Mouse (Mus musculus): ENCODE results near the gene Hsdl2. TPM values are rescaled to one million over a fixed set of nuclear protein-coding genes. Genes with fewer than 3 reads are reported as not detected.

The Hsdl2 gene
- polyA plus RNA-seq, 1 experiment = 22.2 TPM

- H3K4me3 ChIP-seq (ENCODE audit: control insufficient read depth, insufficient read depth, low read length) = no peak overlapping the region
- no peaks in the 10 kb centered on the region for H3K27me3 ChIP-seq (ENCODE audit: control insufficient read depth, insufficient read depth, low read length)
- peaks cover 13% of the 10 kb centered on the region; the same call in 1 of the 2 replicates for H3K4me1 ChIP-seq (replicated peaks; ENCODE audit: control insufficient read depth, insufficient read depth, low read length)
- H3K27ac ChIP-seq (ENCODE audit: control insufficient read depth, insufficient read depth, low read length) = no peak overlapping the region
- WGBS = 100% methylated on average over 1 of the region's 1 CpGs
- no peak for DNase-seq
- TF ChIP-seq CTCF (IDR thresholded peaks at IDR 0.05; ENCODE audit: borderline replicate concordance, control insufficient read depth, extremely low read depth, insufficient read depth, low read length, poor library complexity) (no peak), POLR2A (IDR thresholded peaks at IDR 0.05; ENCODE audit: control insufficient read depth, extremely low read depth, insufficient read depth, low read length, poor library complexity) (no peak)
- no peaks in the 10 kb centered on the region for H3K36me3 ChIP-seq (ENCODE audit: control insufficient read depth, insufficient read depth, low read length)
Observed at GRCm38 (mm10) chr4:59587872-59588226, 6.5 kb downstream of the Hsdl2 start.

- H3K27me3 ChIP-seq (ENCODE audit: control insufficient read depth, insufficient read depth, low read length) = no peaks in the 10 kb centered on the region
- no peaks in the 10 kb centered on the region for H3K4me1 ChIP-seq (replicated peaks; ENCODE audit: control insufficient read depth, insufficient read depth, low read length)
- H3K36me3 ChIP-seq (ENCODE audit: control insufficient read depth, insufficient read depth, low read length) = peaks cover 30% of the 10 kb centered on the region
- no peak overlapping the region for H3K27ac ChIP-seq (ENCODE audit: control insufficient read depth, insufficient read depth, low read length)
- no peak for TF ChIP-seq POLR2A (IDR thresholded peaks at IDR 0.05; ENCODE audit: control insufficient read depth, extremely low read depth, insufficient read depth, low read length, poor library complexity)
- TF ChIP-seq CTCF (IDR thresholded peaks at IDR 0.05; ENCODE audit: borderline replicate concordance, control insufficient read depth, extremely low read depth, insufficient read depth, low read length, poor library complexity) = no peak
- H3K4me3 ChIP-seq (ENCODE audit: control insufficient read depth, insufficient read depth, low read length) = no peak overlapping the region
- WGBS = 82% methylated on average over 2 of the region's 2 CpGs
- DNase-seq = no peak
Observed at GRCm38 (mm10) chr4:59594614-59595013, 13.3 kb downstream of the Hsdl2 start.

- DNase-seq = no peak
- TF ChIP-seq POLR2A (IDR thresholded peaks at IDR 0.05; ENCODE audit: control insufficient read depth, extremely low read depth, insufficient read depth, low read length, poor library complexity) (no peak), CTCF (IDR thresholded peaks at IDR 0.05; ENCODE audit: borderline replicate concordance, control insufficient read depth, extremely low read depth, insufficient read depth, low read length, poor library complexity) (no peak)
- H3K36me3 ChIP-seq (ENCODE audit: control insufficient read depth, insufficient read depth, low read length) = peaks cover 36% of the 10 kb centered on the region
- no peak overlapping the region for H3K4me3 ChIP-seq (ENCODE audit: control insufficient read depth, insufficient read depth, low read length)
- no peaks in the 10 kb centered on the region for H3K27me3 ChIP-seq (ENCODE audit: control insufficient read depth, insufficient read depth, low read length)
- no peaks in the 10 kb centered on the region for H3K4me1 ChIP-seq (replicated peaks; ENCODE audit: control insufficient read depth, insufficient read depth, low read length)
- no peak overlapping the region for H3K27ac ChIP-seq (ENCODE audit: control insufficient read depth, insufficient read depth, low read length)
- 88% methylated on average over 2 of the region's 2 CpGs for WGBS
Observed at GRCm38 (mm10) chr4:59596556-59596955, 15.2 kb downstream of the Hsdl2 start.

- TF ChIP-seq POLR2A (IDR thresholded peaks at IDR 0.05; ENCODE audit: control insufficient read depth, extremely low read depth, insufficient read depth, low read length, poor library complexity) = no peak
- no peak for TF ChIP-seq CTCF (IDR thresholded peaks at IDR 0.05; ENCODE audit: borderline replicate concordance, control insufficient read depth, extremely low read depth, insufficient read depth, low read length, poor library complexity)
- Histone ChIP-seq H3K27me3 (ENCODE audit: control insufficient read depth, insufficient read depth, low read length) (no peaks in the 10 kb centered on the region), H3K4me1 (replicated peaks; ENCODE audit: control insufficient read depth, insufficient read depth, low read length) (no peaks in the 10 kb centered on the region), H3K4me3 (ENCODE audit: control insufficient read depth, insufficient read depth, low read length) (no peak overlapping the region), H3K27ac (ENCODE audit: control insufficient read depth, insufficient read depth, low read length) (no peak overlapping the region), H3K36me3 (ENCODE audit: control insufficient read depth, insufficient read depth, low read length) (peaks cover 27% of the 10 kb centered on the region)
- WGBS = 97% methylated on average over 4 of the region's 4 CpGs
- no peak for DNase-seq
Observed at GRCm38 (mm10) chr4:59602704-59603103, 21.3 kb downstream of the Hsdl2 start.

- H3K27me3 ChIP-seq (ENCODE audit: control insufficient read depth, insufficient read depth, low read length) = no peaks in the 10 kb centered on the region
- 87% methylated on average over 3 of the region's 3 CpGs for WGBS
Observed at GRCm38 (mm10) chr4:59604892-59605291, 23.5 kb downstream of the Hsdl2 start.

GRCm38 (mm10) chr4:59605501-59605900 lies 24.1 kb downstream of the Hsdl2 start:
- TF ChIP-seq POLR2A (IDR thresholded peaks at IDR 0.05; ENCODE audit: control insufficient read depth, extremely low read depth, insufficient read depth, low read length, poor library complexity) (no peak), CTCF (IDR thresholded peaks at IDR 0.05; ENCODE audit: borderline replicate concordance, control insufficient read depth, extremely low read depth, insufficient read depth, low read length, poor library complexity) (no peak)
- H3K4me1 ChIP-seq (replicated peaks; ENCODE audit: control insufficient read depth, insufficient read depth, low read length) = no peaks in the 10 kb centered on the region
- H3K27ac ChIP-seq (ENCODE audit: control insufficient read depth, insufficient read depth, low read length) = no peak overlapping the region
- 100% methylated on average over 3 of the region's 3 CpGs for WGBS
- peaks cover 15% of the 10 kb centered on the region for H3K36me3 ChIP-seq (ENCODE audit: control insufficient read depth, insufficient read depth, low read length)
- no peak for DNase-seq
- H3K4me3 ChIP-seq (ENCODE audit: control insufficient read depth, insufficient read depth, low read length) = no peak overlapping the region
- H3K27me3 ChIP-seq (ENCODE audit: control insufficient read depth, insufficient read depth, low read length) = no peaks in the 10 kb centered on the region

More at GRCm38 (mm10) chr4:59604892-59605291, 23.5 kb downstream of the Hsdl2 start:
- H3K4me3 ChIP-seq (ENCODE audit: control insufficient read depth, insufficient read depth, low read length) = no peak overlapping the region
- no peaks in the 10 kb centered on the region for H3K4me1 ChIP-seq (replicated peaks; ENCODE audit: control insufficient read depth, insufficient read depth, low read length)
- TF ChIP-seq CTCF (IDR thresholded peaks at IDR 0.05; ENCODE audit: borderline replicate concordance, control insufficient read depth, extremely low read depth, insufficient read depth, low read length, poor library complexity) (no peak), POLR2A (IDR thresholded peaks at IDR 0.05; ENCODE audit: control insufficient read depth, extremely low read depth, insufficient read depth, low read length, poor library complexity) (no peak)
- H3K27ac ChIP-seq (ENCODE audit: control insufficient read depth, insufficient read depth, low read length) = no peak overlapping the region
- peaks cover 15% of the 10 kb centered on the region for H3K36me3 ChIP-seq (ENCODE audit: control insufficient read depth, insufficient read depth, low read length)
- no peak for DNase-seq

- 14% methylated on average over 3 of the region's 3 CpGs for WGBS
- H3K36me3 ChIP-seq (ENCODE audit: control insufficient read depth, insufficient read depth, low read length) = peaks cover 26% of the 10 kb centered on the region
Observed at GRCm38 (mm10) chr4:59610411-59610810, 29.0 kb downstream of the Hsdl2 start.

More at GRCm38 (mm10) chr4:59610411-59610810, 29.0 kb downstream of the Hsdl2 start:
- Histone ChIP-seq H3K4me1 (replicated peaks; ENCODE audit: control insufficient read depth, insufficient read depth, low read length) (no peaks in the 10 kb centered on the region), H3K27me3 (ENCODE audit: control insufficient read depth, insufficient read depth, low read length) (no peaks in the 10 kb centered on the region), H3K27ac (ENCODE audit: control insufficient read depth, insufficient read depth, low read length) (no peak overlapping the region), H3K4me3 (ENCODE audit: control insufficient read depth, insufficient read depth, low read length) (no peak overlapping the region)
- DNase-seq = no peak
- TF ChIP-seq CTCF (IDR thresholded peaks at IDR 0.05; ENCODE audit: borderline replicate concordance, control insufficient read depth, extremely low read depth, insufficient read depth, low read length, poor library complexity) (no peak), POLR2A (IDR thresholded peaks at IDR 0.05; ENCODE audit: control insufficient read depth, extremely low read depth, insufficient read depth, low read length, poor library complexity) (no peak)

Data from thymus, adult 2 months (tissue).